Mouse (Mus musculus): Measurements from ENCODE around the gene Col5a1.

- TF ChIP-seq POLR2A (IDR thresholded peaks at IDR 0.05; ENCODE audit: insufficient read length, low read depth) (peak; percentile 14), MYOG (IDR thresholded peaks at IDR 0.05; ENCODE audit: control insufficient read depth in 1 of 3, insufficient read depth in 1 of 3, insufficient read length in 2 of 3, low read depth in 2 of 3) (no peak), CEBPB (IDR thresholded peaks at IDR 0.05; ENCODE audit: insufficient read depth, poor library complexity, severe bottlenecking) (no peak), POLR2AphosphoS2 (IDR thresholded peaks at IDR 0.05; ENCODE audit: insufficient read length, low read depth) (peak; percentile 46), SRF (IDR thresholded peaks at IDR 0.05; ENCODE audit: control insufficient read depth, insufficient read length, low read depth) (no peak), REST (IDR thresholded peaks at IDR 0.05; ENCODE audit: insufficient read depth, insufficient read length) (no peak), MYOD1 (IDR thresholded peaks at IDR 0.05; ENCODE audit: control insufficient read depth in 1 of 3, insufficient read length in 2 of 3, low read depth in 2 of 3) (no peak), TCF12 (IDR thresholded peaks at IDR 0.05; ENCODE audit: insufficient read depth, poor library complexity, severe bottlenecking) (no peak), MAX (IDR thresholded peaks at IDR 0.05; ENCODE audit: low read depth) (no peak)
Measured at GRCm38 (mm10) chr2:27973840-27974239, 87.6 kb downstream of the Col5a1 start.

Data from myocyte (in vitro differentiated cells).